In genomic region chr3:108383485-108384354, GRCm38 (mm10) we compare ENCODE assay signal across 8 mouse cellular contexts. TPM values are rescaled to one million over a fixed set of nuclear protein-coding genes. Genes with fewer than 3 reads are reported as not detected.
DNase-seq lines count a peak whose midpoint lies in the region; ATAC-seq and TF ChIP-seq lines count a peak whose summit lies in the region.

TSS of gene Psrc1 (plus strand) at chr3:108383839.

- peaks cover 3% of the 10 kb centered on the region; the same call in 1 of the 2 replicates for H3K36me3 ChIP-seq in forebrain, embryonic 16.5 days (ENCODE audit: control insufficient read depth, insufficient read depth)
- H3K36me3 ChIP-seq in lung, embryonic 15.5 days: peaks cover 17% of the 10 kb centered on the region

- H3K4me1 ChIP-seq in forebrain, embryonic 16.5 days (replicated peaks; ENCODE audit: control insufficient read depth, insufficient read depth, low read length): peaks cover 32% of the 10 kb centered on the region
- peaks cover 56% of the 10 kb centered on the region for H3K4me1 ChIP-seq in lung, embryonic 15.5 days
- H3K4me1 ChIP-seq in olfactory bulb, adult 2 months (ENCODE audit: control insufficient read depth, insufficient read depth, low read length): peaks cover 5% of the 10 kb centered on the region

- DNase-seq in MN1 (ENCODE audit: low spot score): peak; percentile 76
- peak; percentile 78 to 89 for DNase-seq in cerebellum, adult 18-20 months
- DNase-seq in heart, postnatal 36 days: peak; percentile 89 to 90
- peak; percentile 79 to 89 for DNase-seq in layer of hippocampus, adult 2 months (ENCODE audit: low spot score in 2 of 2)
- peak; percentile 74 to 81 for DNase-seq in thymus, adult 18-20 months

- H3K27me3 ChIP-seq in forebrain, embryonic 16.5 days (replicated peaks; ENCODE audit: control insufficient read depth, insufficient read depth, low read length): no peaks in the 10 kb centered on the region
- no peaks in the 10 kb centered on the region for H3K27me3 ChIP-seq in lung, embryonic 15.5 days

- under 1% methylated on average over 44 of the region's 44 CpGs for WGBS in forebrain, embryonic 16.5 days
- under 1% methylated on average over 44 of the region's 44 CpGs for WGBS in lung, embryonic 15.5 days
- WGBS in olfactory bulb, adult 2 months: 2% methylated on average over 44 of the region's 44 CpGs

- no peak for TF ChIP-seq CTCF in layer of hippocampus, adult 2 months (conservative IDR thresholded peaks at IDR 0.05)
- no peak for TF ChIP-seq CTCF in olfactory bulb, adult 2 months (IDR thresholded peaks at IDR 0.05; ENCODE audit: insufficient read depth, low read depth, low read length)

- H3K27ac ChIP-seq in forebrain, embryonic 16.5 days (ENCODE audit: low read length): peak within 1 kb of the TSS; percentile 45; the same call in 1 of the 2 replicates
- peak within 1 kb of the TSS; percentile 89 for H3K27ac ChIP-seq in layer of hippocampus, adult 2 months
- H3K27ac ChIP-seq in lung, embryonic 15.5 days: peak within 1 kb of the TSS; percentile 77
- H3K27ac ChIP-seq in olfactory bulb, adult 2 months (ENCODE audit: insufficient read depth, low read depth, low read length): no peak within 1 kb of the TSS

- H3K4me3 ChIP-seq in forebrain, embryonic 16.5 days (replicated peaks; ENCODE audit: low read length): peak within 1 kb of the TSS; percentile 79
- H3K4me3 ChIP-seq in layer of hippocampus, adult 2 months: peak within 1 kb of the TSS; percentile 64
- peak within 1 kb of the TSS; percentile 75 for H3K4me3 ChIP-seq in lung, embryonic 15.5 days
- H3K4me3 ChIP-seq in olfactory bulb, adult 2 months (ENCODE audit: insufficient read depth, low read depth, low read length): peak within 1 kb of the TSS; percentile 85

- ATAC-seq in forebrain, embryonic 16.5 days: peak; percentile 94
- ATAC-seq in lung, embryonic 15.5 days (ENCODE audit: borderline replicate concordance, extremely low read depth, low FRiP score, low TSS enrichment): peak; percentile 92

- peak within 1 kb of the TSS; percentile 63 for H3K9ac ChIP-seq in forebrain, embryonic 16.5 days (replicated peaks; ENCODE audit: low read depth, low read length)
- peak within 1 kb of the TSS; percentile 45 for H3K9ac ChIP-seq in lung, embryonic 15.5 days

- H3K4me2 ChIP-seq in forebrain, embryonic 16.5 days (ENCODE audit: low read length): peak within 1 kb of the TSS; percentile 68
- H3K4me2 ChIP-seq in lung, embryonic 15.5 days: peak within 1 kb of the TSS; percentile 75

- H3K9me3 ChIP-seq in forebrain, embryonic 16.5 days (ENCODE audit: control insufficient read depth, low read length): no peaks in the 10 kb centered on the region
- H3K9me3 ChIP-seq in lung, embryonic 15.5 days: no peaks in the 10 kb centered on the region

- no peak for TF ChIP-seq POLR2A in olfactory bulb, adult 2 months (IDR thresholded peaks at IDR 0.05; ENCODE audit: insufficient read depth, low read depth, low read length)

- intact Hi-C loops in heart, postnatal 36 days (cut with DNase I): no loop called here

RNA-seq across cellular contexts. Expression of gene Psrc1, which starts in this region (rescaled TPM):
- polyA plus RNA-seq in forebrain, embryonic 16.5 days (2015; fragmentation: Nextera tagmentation; extraction: Ambion mirVana): 29.0 and 29.2 TPM in 2 replicates
- total RNA-seq in heart, postnatal 36 days (2021): under 1 TPM; 0.39 to 0.68 TPM
- total RNA-seq in layer of hippocampus, adult 2 months (2021): 10 to 100 TPM; 17.5 to 22.2 TPM
- 79.8 and 81.5 TPM in 2 replicates for polyA plus RNA-seq in lung, embryonic 15.5 days (2015; fragmentation: Nextera tagmentation; extraction: Ambion mirVana)
- not detected in 2 replicates for polyA plus RNA-seq in olfactory bulb, adult 2 months (2012; ENCODE audit: insufficient read depth, insufficient read length, low replicate concordance, missing spikeins)

Comparison
In these comparisons a context has a peak if more than half of its experiments do, and no peak if none do; other contexts are left out.
1. RNA of gene Psrc1 (total RNA-seq): 17.5 to 22.2 TPM in layer of hippocampus, adult 2 months; 0.39 to 0.68 TPM in heart, postnatal 36 days; every median in the first group is over 10 times any median in the second.
2. RNA of gene Psrc1 (polyA plus RNA-seq): 79.8 to 81.5 TPM in lung, embryonic 15.5 days and 29.0 to 29.2 TPM in forebrain, embryonic 16.5 days; not detected in olfactory bulb, adult 2 months; every median in the first group is over 10 times any median in the second.
3. Peak in DNase-seq in heart, postnatal 36 days; RNA of the gene not detected or under 1 TPM.
4. Peak in every context shown above with its lines, with median percentiles within 50 percentile points of each other: DNase-seq and H3K4me3 ChIP-seq.